Mouse (Mus musculus) E14TG2a.4 (cell line): ENCODE results near the gene Frat1.

ENCODE experiments used
- CTCF ChIP-seq: conservative IDR thresholded peaks from 2 replicates; pipeline ENCODE4 v1.5.1; 2014; ENCODE audit warnings: low read length
- NANOG ChIP-seq: IDR thresholded peaks from 2 replicates; pipeline ENCODE4 v1.6.1; 2014; ENCODE audit warnings: borderline replicate concordance, low read length, mixed read lengths
- POU5F1 ChIP-seq: IDR thresholded peaks from 2 replicates; pipeline ENCODE4 v1.6.1; 2014; ENCODE audit warnings: low read length, borderline replicate concordance

DNA sequence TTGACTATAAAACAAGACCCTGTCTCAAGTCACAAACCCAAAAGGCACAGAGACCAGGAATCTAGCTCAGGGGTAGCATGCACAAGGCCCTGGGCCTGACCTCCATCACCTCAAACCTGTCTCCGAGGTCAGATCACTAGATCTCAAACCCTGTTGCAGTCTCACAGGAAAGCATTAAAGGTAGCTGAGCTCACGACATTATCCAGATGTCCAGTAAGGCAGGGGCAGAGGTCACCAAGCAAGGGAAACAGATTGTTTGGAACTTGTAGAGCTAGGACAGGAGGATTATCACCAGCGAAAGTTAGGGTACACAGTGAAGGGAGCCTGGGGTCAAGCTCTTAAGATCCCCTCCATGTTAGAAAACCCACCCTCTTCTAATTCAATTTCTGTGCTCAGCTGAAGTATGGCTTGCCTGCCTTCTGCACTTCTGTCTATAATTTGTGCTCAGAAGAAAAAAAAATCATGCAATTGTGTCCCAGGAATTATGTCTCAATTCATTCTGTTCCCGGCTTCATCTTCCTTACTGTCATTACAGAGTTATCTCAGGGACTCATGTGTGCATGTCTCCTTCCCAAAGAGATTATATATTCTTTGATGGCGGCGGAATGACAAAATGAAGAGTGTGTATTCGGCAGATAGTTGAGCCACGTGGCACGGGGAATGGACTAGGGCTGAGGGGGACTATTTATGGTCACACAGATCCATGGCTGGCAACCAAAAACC is 7.6 kb downstream of the Frat1 start:
- TF ChIP-seq CTCF = no peak
- no peak for TF ChIP-seq POU5F1
- TF ChIP-seq NANOG = no peak
